Mouse (Mus musculus) midbrain, postnatal 0 days (tissue): ENCODE results near the gene Tmem129. TPM values are rescaled to one million over a fixed set of nuclear protein-coding genes. Genes with fewer than 3 reads are reported as not detected.

Source experiments
- ATAC-seq: fragments of 200-750 bp; cut with Nextera tagmentation; 2 replicates; pipeline ENCODE4 v1.8.0; 2017; ENCODE audit warnings: moderate number of reproducible peaks, mild to moderate bottlenecking, moderate TSS enrichment, moderate library complexity; ENCODE audit not compliant: low FRiP score
- DNase-seq: peaks from one replicate; pipeline ENCODE4 v3.0.0-alpha.2; 2015; ENCODE audit warnings: low spot score
- H3K27ac ChIP-seq: fragments of 300-500 bp; sonication (generic); 2 replicates; pipeline ENCODE4 v1.5.1; 2014; ENCODE audit warnings: low read depth, mild to moderate bottlenecking, low read length, mixed read lengths
- H3K27me3 ChIP-seq: fragments of 300-500 bp; sonication (generic); 2 replicates; pipeline ENCODE4 v1.6.1; 2014; ENCODE audit warnings: low read length, control low read depth, mixed read lengths; ENCODE audit not compliant: insufficient read depth
- H3K36me3 ChIP-seq: fragments of 300-500 bp; sonication (generic); 2 replicates; pipeline ENCODE4 v1.6.1; 2014; ENCODE audit warnings: low read length, control low read depth, mixed read lengths; ENCODE audit not compliant: insufficient read depth
- H3K4me1 ChIP-seq: fragments of 300-500 bp; sonication (generic); 2 replicates; pipeline ENCODE4 v1.6.1; 2014; ENCODE audit warnings: mild to moderate bottlenecking, control low read depth, antibody characterized with exemption, low read length, mixed read lengths; ENCODE audit not compliant: insufficient read depth
- H3K4me2 ChIP-seq: fragments of 300-500 bp; sonication (generic); 2 replicates; pipeline ENCODE4 v1.6.1; 2014; ENCODE audit warnings: low read depth, mild to moderate bottlenecking, low read length, mixed read lengths; ENCODE audit not compliant: poor library complexity, severe bottlenecking
- H3K4me3 ChIP-seq: fragments of 300-500 bp; sonication (generic); 2 replicates; pipeline ENCODE4 v1.5.1; 2014; ENCODE audit warnings: low read depth, mild to moderate bottlenecking, low read length, moderate library complexity
- H3K9ac ChIP-seq: fragments of 300-500 bp; sonication (generic); replicated peaks from 2 replicates; pipeline ENCODE4 v1.6.1; 2014; ENCODE audit warnings: mild to moderate bottlenecking, low read length, moderate library complexity, mixed read lengths; ENCODE audit not compliant: poor library complexity, severe bottlenecking
- H3K9me3 ChIP-seq: fragments of 300-500 bp; sonication (generic); 2 replicates; pipeline ENCODE4 v1.6.1; 2016; ENCODE audit warnings: low read length, control low read depth
- CTCF ChIP-seq: IDR thresholded peaks from 2 replicates; pipeline ENCODE4 v1.5.1; 2016; ENCODE audit warnings: antibody characterized with exemption, mild to moderate bottlenecking
- WGBS: fragments of 180-500 bp; shearing (Covaris S2); extraction: QIAGEN DNeasy Blood & Tissue Kit; methylation state at CpG from one replicate; pipeline ENCODE4 v1.1.7; 2014; 5-methylcytosine and 5-hydroxymethylcytosine counted together
- polyA plus RNA-seq: library from polyadenylated mRNA; unstranded; fragments of >200 nt; fragmentation: Nextera tagmentation; extraction: Ambion mirVana; gene quantifications from 2 replicates; pipeline ENCODE4 v1.2.1, GENCODE M21; 2015
- total RNA-seq: library from RNA; depleted of rRNA; stranded (reverse); fragments of >200 nt; gene quantifications from 2 replicates; pipeline ENCODE4 v1.2.3, GENCODE M21; 2014

The Tmem129 gene
- total and polyA plus RNA-seq, 2 experiments from 2014 or later: 17.3 to 26.0 TPM

DNA sequence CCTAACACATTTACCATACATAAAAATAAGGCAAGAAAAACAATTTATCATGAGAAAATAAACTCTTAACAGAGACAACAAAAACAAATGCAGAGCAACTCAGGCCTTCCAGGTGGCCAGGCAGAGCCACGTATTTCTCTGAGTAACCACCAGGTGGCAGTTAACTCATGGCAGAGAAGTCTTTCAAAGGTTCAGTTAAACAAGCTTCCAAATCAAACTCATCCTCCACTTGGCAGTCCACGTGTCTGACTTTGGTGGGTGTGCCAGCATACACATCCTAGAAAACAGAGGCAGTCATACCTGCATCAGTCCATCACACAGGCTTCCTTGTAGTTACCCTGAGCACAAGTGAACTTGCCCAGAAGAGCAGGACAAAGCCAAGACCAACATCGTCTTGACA is 17.6 kb downstream of the Tmem129 start:
- Histone ChIP-seq H3K4me1 (no peaks in the 10 kb centered on the region), H3K27ac (no peak overlapping the region), H3K9me3 (no peaks in the 10 kb centered on the region), H3K36me3 (peaks cover 26% of the 10 kb centered on the region), H3K9ac (no peak overlapping the region), H3K4me3 (no peak overlapping the region), H3K4me2 (no peak overlapping the region), H3K27me3 (no peaks in the 10 kb centered on the region)
- ATAC-seq (no peak), DNase-seq (peak; percentile 71)
- 29% methylated on average over 3 of the region's 3 CpGs for WGBS
- peak; percentile 86 for TF ChIP-seq CTCF

DNA sequence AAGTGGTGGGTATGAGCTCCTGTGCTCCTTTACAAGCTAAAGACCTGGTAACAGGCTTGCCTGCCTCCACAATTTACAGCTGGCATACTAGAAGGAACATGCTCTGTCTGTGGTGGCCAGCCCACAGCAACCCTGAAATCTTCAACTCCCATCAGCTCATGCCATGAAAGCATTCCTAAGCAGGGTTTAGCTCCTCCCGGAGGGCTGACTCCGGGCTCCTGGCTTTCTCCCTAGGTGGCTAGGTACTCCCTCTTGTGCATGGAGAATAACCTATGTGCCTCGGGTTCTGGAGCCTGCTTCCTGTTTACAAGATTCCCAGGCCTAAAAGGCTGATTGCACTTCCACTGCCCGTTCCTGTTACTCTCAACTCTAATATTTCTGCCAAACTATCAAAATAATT is 19.4 kb downstream of the Tmem129 start:
- Histone ChIP-seq H3K36me3 (peaks cover 19% of the 10 kb centered on the region), H3K9me3 (no peaks in the 10 kb centered on the region), H3K27ac (no peak overlapping the region), H3K27me3 (no peaks in the 10 kb centered on the region), H3K4me3 (no peak overlapping the region), H3K4me2 (no peak overlapping the region), H3K9ac (no peak overlapping the region), H3K4me1 (no peaks in the 10 kb centered on the region)
- DNase-seq (no peak), ATAC-seq (no peak)
- 69% methylated on average over 4 of the region's 4 CpGs for WGBS
- no peak for TF ChIP-seq CTCF

DNA sequence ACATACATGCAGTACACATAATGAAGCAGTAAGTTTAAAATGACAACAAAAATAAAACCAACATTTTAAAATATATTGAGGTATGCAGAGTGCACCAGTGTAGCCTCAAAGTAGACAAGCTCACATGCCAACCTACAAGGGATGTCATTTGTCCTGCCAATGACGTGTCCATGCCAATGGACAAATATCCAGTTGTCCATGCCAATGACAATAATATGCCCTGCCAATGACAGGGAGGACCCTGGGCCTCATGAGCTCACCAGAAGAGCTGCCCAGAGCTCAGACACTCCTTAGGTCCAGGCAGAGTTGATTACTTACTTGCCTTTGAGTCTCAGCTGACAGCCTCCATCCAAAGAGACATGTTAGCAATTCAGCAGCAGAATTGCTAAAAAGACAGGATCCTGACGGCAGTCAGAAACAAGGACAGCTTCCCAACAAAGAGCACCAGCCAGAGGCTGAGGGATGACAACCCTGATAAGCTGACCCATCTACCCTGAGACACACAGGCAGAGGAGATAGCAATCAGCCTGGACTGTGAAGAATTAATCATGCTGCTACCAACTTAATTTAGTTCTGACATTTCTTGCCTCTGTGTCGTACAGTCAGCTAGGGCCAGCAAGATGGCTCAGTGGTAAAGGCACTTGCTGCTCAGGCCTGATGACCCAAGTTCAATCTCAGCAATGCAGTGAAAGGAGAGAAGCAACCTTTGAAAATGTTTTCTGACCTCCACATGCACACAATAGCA is 20.4 kb downstream of the Tmem129 start:
- no peaks in the 10 kb centered on the region for H3K27me3 ChIP-seq
- no peaks in the 10 kb centered on the region for H3K4me1 ChIP-seq
- no peak overlapping the region for H3K4me3 ChIP-seq
- no peak overlapping the region for H3K4me2 ChIP-seq
- 67% methylated on average over 3 of the region's 3 CpGs for WGBS
- peaks cover 11% of the 10 kb centered on the region for H3K36me3 ChIP-seq
- no peaks in the 10 kb centered on the region for H3K9me3 ChIP-seq
- no peak overlapping the region for H3K27ac ChIP-seq
- no peak for ATAC-seq
- no peak for TF ChIP-seq CTCF
- no peak for DNase-seq
- H3K9ac ChIP-seq: no peak overlapping the region

DNA sequence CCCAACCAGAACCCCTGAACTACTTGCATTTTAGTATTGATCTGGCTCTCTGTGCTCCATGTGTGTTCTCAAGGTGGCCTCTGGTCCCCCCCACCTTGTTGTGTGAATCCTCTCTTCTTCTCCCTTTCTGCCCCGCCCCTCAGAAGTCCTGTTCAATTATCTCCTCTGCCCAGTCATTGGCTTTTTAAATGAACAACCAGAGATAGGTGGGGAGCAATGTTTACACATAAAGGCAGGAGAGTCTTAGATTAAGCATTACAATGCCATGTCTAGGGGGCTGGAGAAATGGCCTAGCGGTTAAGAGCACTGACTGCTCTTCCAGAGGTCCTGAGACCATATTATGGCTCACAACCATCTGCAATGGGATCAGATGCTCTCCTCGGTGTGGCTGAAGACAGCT is 22.9 kb downstream of the Tmem129 start:
- no peaks in the 10 kb centered on the region for H3K4me1 ChIP-seq
- ATAC-seq (no peak), DNase-seq (no peak)
- no peak overlapping the region for H3K4me2 ChIP-seq
- H3K4me3 ChIP-seq: no peak overlapping the region
- no peaks in the 10 kb centered on the region for H3K27me3 ChIP-seq
- H3K9ac ChIP-seq: no peak overlapping the region
- no peaks in the 10 kb centered on the region for H3K9me3 ChIP-seq
- no peak for TF ChIP-seq CTCF
- no peak overlapping the region for H3K27ac ChIP-seq
- peaks cover 9% of the 10 kb centered on the region for H3K36me3 ChIP-seq
- WGBS: 97% methylated on average over 3 of the region's 3 CpGs

DNA sequence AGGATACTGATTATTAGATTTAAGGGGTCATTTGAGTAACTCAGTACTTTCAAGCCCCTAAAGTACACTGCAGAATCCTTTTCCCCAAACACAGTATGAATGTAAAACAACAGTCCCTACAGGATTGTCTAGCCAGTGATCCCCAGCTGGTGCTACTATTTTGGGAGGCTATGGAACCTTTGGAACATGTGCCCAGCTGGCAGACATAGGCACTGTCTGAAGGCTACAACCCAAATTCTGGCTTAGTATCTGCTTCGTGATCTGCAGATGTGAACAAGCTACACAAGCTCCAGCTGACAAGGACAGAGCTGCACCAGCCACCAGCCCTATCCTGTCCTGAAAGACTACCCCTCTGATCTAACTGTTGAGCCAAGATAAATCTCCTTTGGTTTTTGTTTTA is 25.7 kb downstream of the Tmem129 start:
- H3K9ac ChIP-seq: no peak overlapping the region
- DNase-seq (no peak), ATAC-seq (no peak)
- peaks cover 5% of the 10 kb centered on the region; the same call in 1 of the 2 replicates for H3K4me1 ChIP-seq
- H3K27ac ChIP-seq: no peak overlapping the region
- no peaks in the 10 kb centered on the region for H3K27me3 ChIP-seq
- 0 out of 2 replicates have a peak, but pooled peaks cover under 1% of the 10 kb centered on the region for H3K36me3 ChIP-seq
- no peaks in the 10 kb centered on the region for H3K9me3 ChIP-seq
- no peak overlapping the region for H3K4me2 ChIP-seq
- 79% methylated on average over 1 of the region's 1 CpGs for WGBS
- H3K4me3 ChIP-seq: no peak overlapping the region
- TF ChIP-seq CTCF: no peak

DNA sequence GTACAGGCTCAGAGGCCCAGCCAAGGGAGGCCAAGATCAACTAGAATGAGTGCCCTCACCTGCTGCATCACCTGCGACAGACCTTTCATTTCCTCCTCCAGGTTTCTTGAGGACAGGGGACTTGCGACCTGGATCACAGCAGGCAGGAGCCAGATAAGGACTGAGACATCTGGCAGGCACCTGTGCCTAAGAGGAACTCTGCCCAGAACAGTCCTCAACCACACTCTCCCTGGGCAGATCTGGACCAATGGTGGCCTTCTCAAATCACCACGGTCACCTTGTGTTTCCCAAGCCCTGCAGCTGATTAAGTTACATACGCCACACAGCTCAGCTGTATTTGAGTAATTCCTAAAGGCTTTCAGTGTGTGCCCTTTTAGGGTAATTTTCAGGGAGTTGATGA is 27.6 kb downstream of the Tmem129 start:
- H3K4me3 ChIP-seq: peak overlapping the region; percentile 81
- H3K36me3 ChIP-seq: no peaks in the 10 kb centered on the region
- H3K9me3 ChIP-seq: no peaks in the 10 kb centered on the region
- ATAC-seq (no peak), DNase-seq (no peak)
- peaks cover 5% of the 10 kb centered on the region; the same call in 1 of the 2 replicates for H3K4me1 ChIP-seq
- 0 out of 2 replicates have a peak overlapping the region, but pooled peaks have one; percentile 30 for H3K9ac ChIP-seq
- H3K27me3 ChIP-seq: no peaks in the 10 kb centered on the region
- TF ChIP-seq CTCF: no peak
- no peak overlapping the region for H3K27ac ChIP-seq
- WGBS: 77% methylated on average over 4 of the region's 4 CpGs
- peak overlapping the region; percentile 91 for H3K4me2 ChIP-seq
